Mouse (Mus musculus) embryonic facial prominence, embryonic 15.5 days (tissue): ENCODE results near the gene Eif3f. TPM values are rescaled to one million over a fixed set of nuclear protein-coding genes. Genes with fewer than 3 reads are reported as not detected.

Experiments used
- ATAC-seq: fragments of 200-750 bp; cut with Nextera tagmentation; 2 replicates; pipeline ENCODE4 v1.8.0; 2017; ENCODE audit warnings: low read depth, moderate TSS enrichment; ENCODE audit not compliant: insufficient number of reproducible peaks, low FRiP score, low TSS enrichment
- H3K27ac ChIP-seq: fragments of 300-500 bp; sonication (generic); replicated peaks from 2 replicates; pipeline ENCODE4 v1.5.1; 2015; ENCODE audit warnings: mild to moderate bottlenecking, inconsistent platforms
- H3K27me3 ChIP-seq: fragments of 300-500 bp; sonication (generic); 2 replicates; pipeline ENCODE4 v1.6.1; 2015; ENCODE audit warnings: inconsistent platforms
- H3K36me3 ChIP-seq: fragments of 300-500 bp; sonication (generic); 2 replicates; pipeline ENCODE4 v1.6.1; 2015; ENCODE audit warnings: mild to moderate bottlenecking, inconsistent platforms
- H3K4me1 ChIP-seq: fragments of 300-500 bp; sonication (generic); 2 replicates; pipeline ENCODE4 v1.6.1; 2015; ENCODE audit warnings: inconsistent platforms
- H3K4me2 ChIP-seq: fragments of 300-500 bp; sonication (generic); replicated peaks from 2 replicates; pipeline ENCODE4 v1.6.1; 2015; ENCODE audit warnings: mild to moderate bottlenecking, inconsistent platforms
- H3K4me3 ChIP-seq: fragments of 300-500 bp; sonication (generic); replicated peaks from 2 replicates; pipeline ENCODE4 v1.5.1; 2015; ENCODE audit warnings: mild to moderate bottlenecking, inconsistent platforms
- H3K9ac ChIP-seq: fragments of 300-500 bp; sonication (generic); 2 replicates; pipeline ENCODE4 v1.6.1; 2015; ENCODE audit warnings: inconsistent platforms
- H3K9me3 ChIP-seq: fragments of 300-500 bp; sonication (generic); replicated peaks from 2 replicates; pipeline ENCODE4 v1.6.1; 2016; ENCODE audit warnings: inconsistent platforms
- WGBS: fragments of 180-500 bp; shearing (Covaris S2); methylation state at CpG from one replicate; pipeline ENCODE4 v1.1.7; 2015; 5-methylcytosine and 5-hydroxymethylcytosine counted together
- polyA plus RNA-seq: library from polyadenylated mRNA; unstranded; fragments of >200 nt; fragmentation: Nextera tagmentation; extraction: Ambion mirVana; gene quantifications from 2 replicates; pipeline ENCODE4 v1.2.1, GENCODE M21; 2015

Eif3f gene
- polyA plus RNA-seq, 1 experiment from 2014 or later: 97.9 TPM

DNA sequence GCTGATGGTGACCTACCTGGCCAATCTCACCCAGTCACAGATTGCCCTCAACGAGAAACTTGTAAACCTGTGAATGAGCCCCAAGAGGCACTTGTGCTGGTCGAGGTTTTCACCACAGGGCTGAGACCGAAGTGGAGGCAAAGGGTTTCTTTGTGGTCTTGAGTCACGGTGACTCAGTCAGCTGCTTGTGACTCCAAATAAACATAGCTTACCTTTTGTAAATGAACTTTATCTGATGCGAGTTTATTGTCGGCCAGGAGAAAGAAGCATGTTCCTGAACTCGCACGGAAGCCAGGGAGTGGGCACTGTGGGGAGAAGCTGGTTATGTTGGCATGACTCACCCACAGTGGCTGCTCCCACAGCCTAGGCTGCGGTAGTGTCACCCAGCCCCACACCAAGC, 7.2 kb downstream of the Eif3f start:
- no peak for ATAC-seq
- no peaks in the 10 kb centered on the region for H3K4me1 ChIP-seq
- no peak overlapping the region for H3K4me3 ChIP-seq
- no peak overlapping the region for H3K9ac ChIP-seq
- H3K4me2 ChIP-seq: no peak overlapping the region
- 89% methylated on average over 9 of the region's 9 CpGs for WGBS
- peaks cover 75% of the 10 kb centered on the region for H3K36me3 ChIP-seq
- no peaks in the 10 kb centered on the region for H3K27me3 ChIP-seq
- H3K27ac ChIP-seq: no peak overlapping the region
- no peaks in the 10 kb centered on the region for H3K9me3 ChIP-seq

DNA sequence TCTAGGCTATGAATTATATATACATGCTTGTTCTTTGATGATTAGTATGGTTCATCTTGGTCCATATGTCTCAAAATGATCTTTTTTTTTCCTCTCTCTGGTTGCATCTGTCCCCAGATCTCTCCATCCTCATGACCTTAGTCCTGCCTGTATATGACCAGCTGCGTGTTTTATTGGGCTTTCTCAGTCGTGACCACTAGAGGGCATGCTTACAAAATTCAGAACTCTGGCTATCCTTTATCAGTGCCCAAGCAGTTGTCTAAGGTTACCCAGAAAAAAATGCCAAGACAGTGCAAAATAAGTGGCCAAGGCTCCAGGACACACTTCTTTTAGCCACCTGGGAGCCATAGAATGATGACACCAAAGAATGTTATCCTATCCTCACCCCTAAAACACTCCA, 9.8 kb downstream of the Eif3f start:
- ATAC-seq: no peak

DNA sequence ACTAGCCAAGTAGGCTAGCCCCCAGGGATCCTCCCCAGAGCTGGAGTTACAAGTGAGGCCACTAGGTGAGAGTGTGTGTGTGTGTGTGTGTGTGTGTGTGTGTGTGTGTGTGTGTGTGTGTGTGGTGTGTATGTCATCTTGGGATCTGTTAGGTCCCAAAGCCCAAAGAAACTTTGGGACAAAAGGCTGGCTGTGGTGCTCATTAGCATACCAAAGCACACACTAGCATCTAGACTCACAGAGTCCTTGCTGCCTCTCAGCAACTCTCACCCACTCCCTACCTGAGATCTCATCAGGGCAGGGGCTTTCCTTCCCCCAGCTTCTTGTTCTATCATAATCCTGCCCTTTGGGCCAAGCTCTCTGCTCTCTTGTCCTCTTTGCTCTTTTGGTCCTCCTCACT, 14.4 kb downstream of the Eif3f start:
- peaks cover 10% of the 10 kb centered on the region; the same call in 1 of the 2 replicates for H3K36me3 ChIP-seq
- H3K4me2 ChIP-seq: no peak overlapping the region
- H3K9me3 ChIP-seq: no peaks in the 10 kb centered on the region
- H3K4me1 ChIP-seq: peaks cover 13% of the 10 kb centered on the region
- H3K9ac ChIP-seq: no peak overlapping the region
- H3K4me3 ChIP-seq: no peak overlapping the region
- no peak overlapping the region for H3K27ac ChIP-seq
- H3K27me3 ChIP-seq: peaks cover 42% of the 10 kb centered on the region
- no peak for ATAC-seq

More for the DNA sequence above, 9.8 kb downstream of the Eif3f start:
- H3K27me3 ChIP-seq: no peaks in the 10 kb centered on the region
- no peak overlapping the region for H3K4me3 ChIP-seq
- H3K9ac ChIP-seq: no peak overlapping the region
- no peak overlapping the region for H3K4me2 ChIP-seq
- H3K4me1 ChIP-seq: no peaks in the 10 kb centered on the region
- 0% methylated on average over 2 of the region's 2 CpGs for WGBS
- no peak overlapping the region for H3K27ac ChIP-seq
- H3K9me3 ChIP-seq: no peaks in the 10 kb centered on the region
- peaks cover 54% of the 10 kb centered on the region for H3K36me3 ChIP-seq

DNA sequence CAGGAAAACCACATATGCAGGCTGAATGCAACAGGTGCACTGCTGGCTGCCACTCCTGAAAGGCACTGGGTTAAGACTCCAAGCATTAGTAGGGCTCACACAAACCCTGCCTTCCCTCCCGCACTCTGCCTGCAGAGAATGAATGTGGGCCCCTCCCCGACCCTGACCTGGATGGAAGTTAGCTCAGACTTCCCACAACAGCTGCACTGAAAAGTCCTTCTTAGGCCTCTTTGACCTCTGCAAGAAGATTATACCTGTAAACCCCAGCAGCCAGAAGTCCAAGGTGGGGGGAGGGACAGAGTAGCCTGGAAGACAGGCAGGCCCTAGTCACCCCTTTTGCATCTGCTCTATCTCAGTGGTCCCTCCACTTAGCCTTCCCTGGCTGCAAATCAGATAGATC, 15.1 kb downstream of the Eif3f start:
- H3K27me3 ChIP-seq: peaks cover 42% of the 10 kb centered on the region
- WGBS: 37% methylated on average over 2 of the region's 2 CpGs
- peaks cover 13% of the 10 kb centered on the region for H3K4me1 ChIP-seq
- H3K36me3 ChIP-seq: peaks cover 10% of the 10 kb centered on the region; the same call in 1 of the 2 replicates
- H3K27ac ChIP-seq: no peak overlapping the region
- no peak overlapping the region for H3K9ac ChIP-seq
- H3K4me3 ChIP-seq: no peak overlapping the region
- no peaks in the 10 kb centered on the region for H3K9me3 ChIP-seq
- H3K4me2 ChIP-seq: no peak overlapping the region
- no peak for ATAC-seq

DNA sequence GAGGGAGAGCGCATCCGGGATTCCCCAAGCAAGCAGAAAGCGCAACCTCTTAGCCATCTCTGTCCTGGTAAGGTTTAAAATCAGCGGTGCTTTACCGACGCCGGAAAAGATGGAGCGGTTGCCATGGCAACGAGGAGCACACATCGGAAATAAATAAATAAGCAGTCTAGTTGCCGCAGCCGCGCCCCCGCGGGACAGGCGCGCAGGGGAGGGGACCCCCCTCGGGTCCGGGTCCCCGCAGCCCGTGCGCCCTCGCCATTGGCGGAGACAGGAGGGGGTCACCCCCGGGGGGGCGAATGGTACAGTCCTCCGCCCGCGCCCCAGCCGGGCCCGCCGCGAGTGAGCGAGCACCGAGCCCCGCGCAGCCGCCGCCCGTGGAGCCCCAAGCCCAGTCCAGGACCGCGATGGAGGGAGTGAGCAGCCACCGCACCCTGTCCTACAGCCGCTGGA, 16.1 kb downstream of the Eif3f start, which contains the start of gene Tub:
Tub (plus strand) TSS at position 27 of the 450 bp plus-strand sequence.
- H3K4me3 ChIP-seq: peak within 1 kb of the TSS; percentile 50
- ATAC-seq: 0 out of 2 replicates have a peak, but pooled peaks have one; percentile 39

DNA sequence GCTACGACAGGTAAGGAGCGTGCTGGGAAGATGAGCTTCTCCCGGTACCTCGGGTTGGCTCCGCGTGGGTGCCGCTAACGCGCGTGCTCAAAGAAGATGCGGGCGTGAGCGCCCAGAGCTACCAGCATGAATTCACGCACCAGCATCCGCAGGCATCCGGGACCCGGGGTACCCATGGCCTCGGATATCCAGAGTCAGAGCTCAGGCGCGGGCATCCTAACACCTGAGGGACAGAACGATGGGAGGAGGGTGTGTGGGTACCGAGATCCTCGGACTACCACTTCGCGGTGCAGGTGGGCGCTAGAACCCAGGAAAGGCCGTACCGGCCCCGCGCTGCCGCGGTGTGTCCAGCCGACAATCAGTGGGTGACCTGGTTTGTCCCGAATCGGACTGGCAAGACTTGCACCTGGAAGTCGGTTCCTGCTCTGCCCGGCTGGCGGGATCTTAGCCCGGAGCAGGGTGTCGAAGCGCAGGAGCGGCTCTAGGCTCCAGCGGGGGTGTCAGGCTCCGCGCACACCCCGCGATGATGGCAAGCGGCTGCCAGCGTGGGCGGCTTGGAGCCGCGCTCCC, 16.6 kb downstream of the Eif3f start:
- no peaks in the 10 kb centered on the region for H3K9me3 ChIP-seq
- WGBS: under 1% methylated on average over 52 of the region's 52 CpGs
- H3K4me3 ChIP-seq: peak overlapping the region; percentile 50
- H3K36me3 ChIP-seq: 0 out of 2 replicates have a peak, but pooled peaks cover under 1% of the 10 kb centered on the region
- H3K27ac ChIP-seq: no peak overlapping the region
- peaks cover 42% of the 10 kb centered on the region for H3K27me3 ChIP-seq
- H3K4me1 ChIP-seq: peaks cover 13% of the 10 kb centered on the region
- H3K9ac ChIP-seq: peak overlapping the region; percentile 7
- 0 out of 2 replicates have a peak, but pooled peaks have one; percentile 26 for ATAC-seq
- peak overlapping the region; percentile 96 for H3K4me2 ChIP-seq

More for the DNA sequence above, 16.1 kb downstream of the Eif3f start, which contains the start of gene Tub:
- Histone ChIP-seq H3K9ac (peak within 1 kb of the TSS; percentile 7), H3K27me3 (peaks cover 42% of the 10 kb centered on the region), H3K4me1 (peaks cover 13% of the 10 kb centered on the region), H3K9me3 (no peaks in the 10 kb centered on the region), H3K4me2 (peak within 1 kb of the TSS; percentile 96), H3K27ac (no peak within 1 kb of the TSS), H3K36me3 (peaks cover 5% of the 10 kb centered on the region; the same call in 1 of the 2 replicates)
- under 1% methylated on average over 44 of the region's 44 CpGs for WGBS

DNA sequence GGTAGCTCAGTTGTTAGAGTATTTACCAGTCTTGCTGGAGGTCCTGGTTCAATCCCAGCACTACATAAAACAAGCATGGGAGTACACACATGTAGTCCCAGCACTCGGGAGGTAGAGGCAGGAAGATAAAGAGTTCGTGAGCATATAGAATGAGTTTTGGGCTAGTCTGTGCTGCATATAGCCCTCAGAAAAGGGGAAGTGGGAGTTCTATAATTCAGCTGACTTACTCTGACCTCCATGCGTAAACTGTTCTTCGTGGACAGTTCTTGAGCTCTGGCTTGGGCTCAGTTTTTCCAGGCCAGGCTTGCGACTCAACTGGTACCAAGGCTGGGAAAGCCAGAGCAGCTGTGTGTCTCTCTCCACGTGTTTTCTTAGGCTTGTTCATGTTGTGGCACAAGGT, 18.6 kb downstream of the Eif3f start:
- no peak overlapping the region for H3K4me2 ChIP-seq
- H3K27me3 ChIP-seq: peaks cover 42% of the 10 kb centered on the region
- peaks cover 13% of the 10 kb centered on the region for H3K4me1 ChIP-seq
- H3K9ac ChIP-seq: no peak overlapping the region
- no peak overlapping the region for H3K27ac ChIP-seq
- H3K36me3 ChIP-seq: no peaks in the 10 kb centered on the region
- no peak for ATAC-seq
- WGBS: 82% methylated on average over 6 of the region's 6 CpGs
- no peak overlapping the region for H3K4me3 ChIP-seq
- no peaks in the 10 kb centered on the region for H3K9me3 ChIP-seq

DNA sequence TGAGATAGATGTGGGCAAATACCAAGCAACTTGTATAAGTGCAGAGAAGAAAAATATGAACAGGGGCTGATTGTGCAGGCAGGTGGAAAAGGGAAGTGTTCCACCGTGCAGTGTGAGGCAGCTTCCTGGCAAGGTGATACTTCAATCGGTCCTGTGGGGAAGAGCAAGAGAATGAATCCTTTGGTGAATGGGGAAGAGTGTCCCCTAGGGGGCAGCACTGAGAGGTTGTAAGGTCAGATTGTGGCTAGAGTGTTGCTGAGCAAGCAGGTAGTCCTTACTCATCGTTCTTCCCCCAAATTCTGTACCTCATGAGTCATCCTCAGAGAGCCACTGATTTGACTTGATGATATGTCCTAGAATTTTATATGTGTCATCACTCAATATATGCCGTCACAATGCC, 20.0 kb downstream of the Eif3f start:
- no peaks in the 10 kb centered on the region for H3K9me3 ChIP-seq
- 45% methylated on average over 4 of the region's 4 CpGs for WGBS
- peaks cover 40% of the 10 kb centered on the region for H3K27me3 ChIP-seq
- H3K27ac ChIP-seq: no peak overlapping the region
- H3K4me3 ChIP-seq: no peak overlapping the region
- no peak for ATAC-seq
- peaks cover 13% of the 10 kb centered on the region for H3K4me1 ChIP-seq
- H3K9ac ChIP-seq: no peak overlapping the region
- H3K4me2 ChIP-seq: no peak overlapping the region
- no peaks in the 10 kb centered on the region for H3K36me3 ChIP-seq

DNA sequence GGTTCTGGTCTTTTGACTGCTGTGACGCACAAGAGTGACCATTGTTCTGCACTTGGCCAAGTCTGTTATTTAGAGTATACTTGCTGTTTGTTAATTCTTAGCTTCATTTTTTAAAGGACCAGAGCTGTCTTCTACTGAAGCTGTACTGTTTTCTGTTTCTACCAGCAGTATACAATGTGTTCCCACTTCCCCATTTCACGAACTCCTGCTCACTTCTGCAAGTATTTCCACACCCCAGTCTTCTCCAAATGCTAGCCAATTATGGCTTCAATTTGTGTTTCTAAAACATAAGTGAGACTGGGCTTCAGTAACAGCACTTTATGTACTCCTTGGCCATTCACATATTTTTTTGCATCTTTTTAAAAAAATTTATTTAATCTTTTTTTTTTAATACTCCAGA, 23.5 kb downstream of the Eif3f start:
- H3K4me1 ChIP-seq: no peaks in the 10 kb centered on the region
- peaks cover 5% of the 10 kb centered on the region; the same call in 1 of the 2 replicates for H3K27me3 ChIP-seq
- H3K4me3 ChIP-seq: no peak overlapping the region
- no peak for ATAC-seq
- H3K36me3 ChIP-seq: no peaks in the 10 kb centered on the region
- no peak overlapping the region for H3K27ac ChIP-seq
- no peak overlapping the region for H3K9ac ChIP-seq
- WGBS: 70% methylated on average over 2 of the region's 2 CpGs
- no peak overlapping the region for H3K4me2 ChIP-seq
- H3K9me3 ChIP-seq: no peaks in the 10 kb centered on the region

DNA sequence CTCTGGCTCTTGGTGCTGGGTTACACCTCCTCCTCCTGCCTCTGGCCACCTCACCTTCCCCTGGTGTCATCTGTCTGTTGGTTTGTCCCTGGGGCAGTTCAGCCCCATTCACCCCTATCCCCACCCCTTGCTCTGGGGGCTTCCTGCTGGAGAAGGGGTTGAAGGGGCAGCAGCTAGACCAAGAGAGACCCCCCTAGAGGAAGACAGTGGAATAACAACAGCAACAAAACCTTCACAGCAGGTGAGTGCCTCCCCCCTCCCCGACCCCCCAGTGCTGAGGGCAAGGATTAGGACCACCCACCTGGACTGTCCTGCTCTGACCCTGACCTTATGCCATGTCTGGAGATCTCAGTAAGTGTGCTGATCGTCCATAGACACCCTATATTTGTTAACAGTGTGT, 31.8 kb downstream of the Eif3f start:
- H3K4me1 ChIP-seq: peaks cover 5% of the 10 kb centered on the region; the same call in 1 of the 2 replicates
- H3K4me3 ChIP-seq: no peak overlapping the region
- no peaks in the 10 kb centered on the region for H3K36me3 ChIP-seq
- no peak overlapping the region for H3K4me2 ChIP-seq
- no peak overlapping the region for H3K9ac ChIP-seq
- H3K9me3 ChIP-seq: no peaks in the 10 kb centered on the region
- ATAC-seq: no peak
- 25% methylated on average over 2 of the region's 2 CpGs for WGBS
- H3K27ac ChIP-seq: no peak overlapping the region
- H3K27me3 ChIP-seq: no peaks in the 10 kb centered on the region

DNA sequence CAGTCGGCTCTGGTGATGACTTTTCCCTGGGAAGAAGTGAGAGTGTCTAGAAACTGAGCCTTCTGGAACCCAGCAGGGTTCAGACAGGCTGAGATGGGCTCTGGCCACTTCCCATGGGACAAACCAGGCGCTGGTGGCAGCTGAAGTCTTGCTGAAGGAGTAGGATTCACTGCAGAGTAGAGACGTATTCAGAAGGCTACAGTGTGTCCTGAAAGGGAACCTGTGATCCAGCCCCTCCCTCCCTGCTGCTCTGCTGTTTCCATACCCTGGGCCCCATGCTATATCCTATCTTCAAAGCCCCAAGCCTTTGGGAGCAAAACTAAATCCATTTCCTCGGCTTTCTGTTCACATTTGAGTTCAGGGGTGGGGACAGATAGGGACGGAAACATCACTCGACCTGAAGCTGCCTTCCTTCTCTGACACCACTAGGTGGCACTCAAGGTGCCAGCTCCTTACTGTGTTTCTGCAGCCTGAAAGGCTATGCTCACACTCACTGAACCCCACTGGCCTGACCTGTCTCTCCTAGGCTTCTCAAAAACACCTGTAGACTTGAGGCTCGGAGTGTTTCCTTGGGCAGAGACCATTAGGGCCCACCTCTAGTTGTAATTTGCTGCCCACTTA, 32.6 kb downstream of the Eif3f start:
- Histone ChIP-seq H3K27me3 (no peaks in the 10 kb centered on the region), H3K9ac (no peak overlapping the region), H3K27ac (no peak overlapping the region), H3K4me1 (peaks cover 5% of the 10 kb centered on the region; the same call in 1 of the 2 replicates), H3K4me2 (no peak overlapping the region), H3K4me3 (no peak overlapping the region), H3K36me3 (no peaks in the 10 kb centered on the region), H3K9me3 (no peaks in the 10 kb centered on the region)
- ATAC-seq: no peak; the same call in 1 of the 2 replicates
- WGBS: 31% methylated on average over 7 of the region's 7 CpGs
